Mouse (Mus musculus) skeletal muscle tissue, postnatal 0 days (tissue): Measurements from ENCODE around the gene Tfip11. TPM values are rescaled to one million over a fixed set of nuclear protein-coding genes. Genes with fewer than 3 reads are reported as not detected.

ENCODE experiments used
- polyA plus RNA-seq: library from polyadenylated mRNA; unstranded; fragments of >200 nt; fragmentation: Nextera tagmentation; extraction: Ambion mirVana; gene quantifications from 2 replicates; pipeline ENCODE4 v1.2.1, GENCODE M21; 2015

Tfip11 gene
- polyA plus RNA-seq = 9.8 and 11.2 TPM in 2 replicates

GRCm38 (mm10) chr5:112325546-112326445 lies at the start of gene Tfip11:
Tfip11 (plus strand) TSS chr5:112326358.

DNA sequence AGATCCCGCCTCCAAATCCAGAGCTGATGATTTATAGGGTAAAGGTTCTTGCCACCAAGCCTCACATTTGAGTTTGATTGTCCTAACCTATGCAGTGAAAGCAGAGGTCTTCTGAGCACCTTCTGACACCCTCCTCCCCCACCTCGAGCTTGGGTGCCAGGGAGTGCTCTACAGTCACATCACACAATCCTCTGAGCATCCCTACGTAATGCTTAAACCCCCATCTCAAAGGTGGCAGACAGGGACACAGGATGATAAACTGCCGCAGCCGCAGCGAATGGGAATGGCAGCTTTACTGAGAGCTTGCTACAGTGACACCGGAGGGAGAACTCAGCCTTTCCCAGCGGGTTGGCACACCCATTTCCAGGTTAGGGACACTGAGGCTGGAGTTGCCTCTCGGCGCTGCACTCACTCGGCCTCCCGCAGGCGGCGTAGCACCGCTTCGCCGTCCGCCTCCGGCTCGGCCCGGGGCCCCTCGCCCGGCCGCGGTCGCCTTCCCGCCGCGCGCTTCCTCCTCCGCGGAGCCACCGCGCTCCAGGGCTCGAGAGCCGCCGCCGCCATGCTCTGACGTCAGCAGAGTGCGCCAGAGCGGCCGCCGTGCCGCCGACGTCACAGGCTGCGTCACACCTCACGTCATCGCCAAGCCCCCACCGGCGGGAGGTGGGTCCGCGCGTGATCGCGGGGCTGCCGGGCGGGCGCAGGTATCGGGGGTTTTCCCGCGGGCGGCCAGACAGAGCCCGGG lies 16.5 kb downstream of the Tfip11 start, which contains the start of the genes Srrd and Hps4:
Gene Srrd, minus strand, starts transcription at position 578 of the 742 bp plus-strand sequence.
Gene Hps4, plus strand, starts transcription at position 621 of the 742 bp plus-strand sequence.

GRCm38 (mm10) chr5:112355910-112356309 lies 29.8 kb downstream of the Tfip11 start, which contains the start of gene Gm6583:
Gm6583 (minus strand) TSS chr5:112356033.

Other genes with a start within 250 kb of the Tfip11 start
- 1.3 and 2.0 TPM in 2 replicates for gene Cryba4, start 73.8 kb upstream of the Tfip11 start, polyA plus RNA-seq
- 0.95 and 1.3 TPM in 2 replicates for gene Crybb1, start 70.5 kb upstream of the Tfip11 start, polyA plus RNA-seq
- gene Tpst2, start 49.7 kb upstream of the Tfip11 start, polyA plus RNA-seq = 24.6 and 28.3 TPM in 2 replicates
- gene Srrd, start 16.7 kb downstream of the Tfip11 start, polyA plus RNA-seq = 10.3 and 10.7 TPM in 2 replicates
- gene Hps4, start 16.7 kb downstream of the Tfip11 start, polyA plus RNA-seq = 7.7 and 9.5 TPM in 2 replicates
- gene Gm6583, start 29.7 kb downstream of the Tfip11 start, polyA plus RNA-seq = 0.08 TPM in 1 of 2 replicates, not detected in the other
- gene Asphd2, start 68.5 kb downstream of the Tfip11 start, polyA plus RNA-seq = 1.6 and 3.4 TPM in 2 replicates
- not detected in 2 replicates for gene Gm6588, start 123.1 kb downstream of the Tfip11 start, polyA plus RNA-seq